Mouse (Mus musculus) left cerebral cortex, postnatal 4 days (tissue): ENCODE data around the gene Gm8914. TPM values are rescaled to one million over a fixed set of nuclear protein-coding genes. Genes with fewer than 3 reads are reported as not detected.
"Not testable (repeated sequence)": the region's sequence is repeated elsewhere in the genome, so short reads cannot be mapped to it uniquely, and the experiment has no call there.

ENCODE experiments used
- DNase-seq: peaks from one replicate; pipeline ENCODE4 v3.0.0-alpha.2; 2022
- intact Hi-C: fragments of 180-260 bp; cut with DNase I; formaldehyde crosslinking; loops from one replicate; pipeline ENCODE4 v1.15.1; 2025
- total RNA-seq, 2 experiments: library from RNA; stranded (reverse); gene quantifications; 2 replicates each; pipeline ENCODE4 v1.2.3; 2021

The Gm8914 gene
- total RNA-seq, result not detected

GRCm38 (mm10) chrX:91479826-91480225 lies at the start of gene Gm8914:
TSS of gene Gm8914 (plus strand) at chrX:91480126.
- intact Hi-C loops, DNase-seq: not testable (repeated sequence)

Other genes starting within 250 kb of the Gm8914 start
- not detected for gene Mageb2, start 148.4 kb upstream of the Gm8914 start, total RNA-seq
- not detected for gene Gm5072, start 87.6 kb upstream of the Gm8914 start, total RNA-seq
- gene 1700084M14Rik, start 95.8 kb downstream of the Gm8914 start, total RNA-seq, result not detected
- not detected for gene Gm14781, start 152.1 kb downstream of the Gm8914 start, total RNA-seq